Mouse (Mus musculus) cerebellum, adult 2 months (tissue): ENCODE measurements around the gene Shf.

Experiments
- CTCF ChIP-seq: fragments of 200-500 bp; IDR thresholded peaks from 2 replicates; pipeline ENCODE4 v1.5.1; 2011; ENCODE audit warnings: low read depth, mild to moderate bottlenecking, control low read depth, low read length, moderate library complexity, borderline replicate concordance; ENCODE audit not compliant: insufficient read depth
- POLR2A ChIP-seq: fragments of 200-500 bp; IDR thresholded peaks from 2 replicates; pipeline ENCODE4 v1.6.1; 2011; ENCODE audit warnings: low read length, control low read depth, borderline replicate concordance; ENCODE audit not compliant: insufficient read depth

DNA sequence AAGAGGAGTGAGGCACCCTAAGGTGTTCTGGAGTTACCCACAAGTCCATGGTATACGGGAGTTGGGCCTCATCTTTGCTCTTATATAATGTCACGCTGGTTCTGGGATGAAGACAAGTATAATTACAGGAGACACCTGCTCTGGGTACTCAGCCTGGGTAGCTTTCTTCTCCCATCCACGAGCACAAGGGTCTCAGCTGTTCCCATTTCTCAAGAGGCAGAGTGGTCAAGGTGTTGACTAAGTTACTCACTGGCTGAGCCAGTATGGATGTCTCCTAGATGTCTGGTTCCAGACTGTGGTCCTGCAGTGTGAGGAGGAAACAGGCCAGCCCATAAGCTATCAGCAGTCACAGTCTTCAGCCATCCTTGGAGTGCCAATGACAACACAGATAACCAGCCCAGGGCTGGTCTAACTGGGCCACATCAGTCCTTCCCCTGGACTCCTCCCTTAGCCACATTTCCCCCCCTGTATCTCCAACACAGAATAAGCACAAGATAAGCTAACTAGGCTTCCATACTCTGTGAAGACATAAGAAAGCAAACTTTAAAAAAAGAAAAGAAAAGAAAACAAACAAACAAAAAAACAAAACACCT lies 4.5 kb downstream of the Shf start:
- no peak for TF ChIP-seq POLR2A
- no peak for TF ChIP-seq CTCF
